ENCODE assay signal across 29 mouse cellular contexts in the genomic region with DNA sequence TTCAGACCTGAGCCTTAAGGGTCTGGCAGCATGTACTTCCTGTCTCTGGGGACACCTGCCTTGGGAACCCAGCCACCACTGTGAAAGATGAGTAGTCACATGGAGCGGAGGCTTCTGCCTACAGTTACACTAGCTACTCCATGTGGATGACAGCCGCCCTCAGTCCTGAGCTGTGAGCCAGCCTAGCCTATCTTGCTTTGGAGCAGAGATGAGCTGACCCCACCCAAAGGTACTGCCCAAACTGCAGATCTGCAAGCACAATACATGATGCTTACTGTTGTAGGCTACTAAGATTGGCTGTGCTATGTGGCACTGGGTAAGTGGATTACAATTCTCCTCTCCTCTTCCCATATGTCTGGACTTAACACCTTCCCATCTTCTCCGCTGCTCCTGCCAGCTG. TPM values are rescaled to one million over a fixed set of nuclear protein-coding genes. Genes with fewer than 3 reads are reported as not detected.
DNase-seq lines count a peak whose midpoint lies in the region; TF ChIP-seq lines count a peak whose summit lies in the region.
"Had no signal": no experiment of that assay in that cellular context is flagged by ENCODE, and none has a peak within 500 bp of the region (broad histone marks: within the 10 kb centered on the region; RNA-seq: fewer than 3 reads in every experiment).

No protein-coding gene starts in this region.

- no peak for TF ChIP-seq CTCF in cerebellum, adult 2 months (IDR thresholded peaks at IDR 0.05; ENCODE audit: borderline replicate concordance, insufficient read depth, low read depth, low read length)
- TF ChIP-seq CTCF in gastrocnemius, adult 2 months (IDR thresholded peaks at IDR 0.05), result no peak
- TF ChIP-seq CTCF in left cerebral cortex, adult 2 months (IDR thresholded peaks at IDR 0.05), result no peak

- H3K27ac ChIP-seq in cerebellum, adult 2 months (ENCODE audit: insufficient read depth, low read length), result peak overlapping the region; percentile 6; the same call in 1 of the 2 replicates
- H3K27ac ChIP-seq in gastrocnemius, adult 2 months, result peak overlapping the region; percentile 68
- H3K27ac ChIP-seq in left cerebral cortex, adult 2 months, result peak overlapping the region; percentile 74
- H3K27ac ChIP-seq: heart, adult 2 months; heart, embryonic 13.5 days; kidney, postnatal 0 days; stomach, embryonic 15.5 days had no signal

- no peak overlapping the region for H3K4me3 ChIP-seq in cerebellum, adult 2 months (replicated peaks; ENCODE audit: insufficient read depth, low read depth, low read length)
- no peak overlapping the region for H3K4me3 ChIP-seq in gastrocnemius, adult 2 months
- no peak overlapping the region for H3K4me3 ChIP-seq in left cerebral cortex, adult 2 months
- H3K4me3 ChIP-seq: heart, adult 2 months; heart, embryonic 13.5 days; stomach, embryonic 15.5 days had no signal

- peaks cover 13% of the 10 kb centered on the region for H3K4me1 ChIP-seq in cerebellum, adult 2 months (ENCODE audit: control insufficient read depth, insufficient read depth, low read length)
- H3K4me1 ChIP-seq: stomach, embryonic 15.5 days had no signal

- no peak for DNase-seq in cerebellum, adult 2 months
- no peak for DNase-seq in cerebellum, postnatal 4 days (ENCODE audit: low spot score in 2 of 2)
- DNase-seq in gastrocnemius, adult 2 months, result peak; percentile 49
- DNase-seq in gastrocnemius, postnatal 25 days, result no peak
- DNase-seq in left cerebral cortex, adult 2 months (ENCODE audit: extremely low spot score in 1 of 2, low spot score in 2 of 2), result no peak
- no peak for DNase-seq in left cerebral cortex, postnatal 10 days (ENCODE audit: extremely low spot score in 1 of 2, low spot score in 2 of 2)
- DNase-seq in right cerebral cortex, postnatal 25 days, result peak; percentile 47
- DNase-seq in right cerebral cortex, postnatal 14 days, result no peak
- DNase-seq: forebrain, postnatal 0 days; thymus, adult 18-20 months; thymus, postnatal 36 days had no signal

- intact Hi-C loops in gastrocnemius, adult 2 months (cut with DNase I), result no loop called here
- intact Hi-C loops in left cerebral cortex, adult 2 months (cut with DNase I), result loop anchor here (1.0 kb wide), 1 partner anchor 15 kb away; the partner anchor contains the start of gene Sncb
- intact Hi-C loops in left cerebral cortex, postnatal 10 days (cut with DNase I), result no loop called here

- 42% methylated on average over 3 of the region's 3 CpGs for WGBS in cerebellum, adult 2 months

- H3K27me3 ChIP-seq in cerebellum, adult 2 months (ENCODE audit: control insufficient read depth, insufficient read depth, low read length), result no peaks in the 10 kb centered on the region
- H3K27me3 ChIP-seq: stomach, embryonic 15.5 days had no signal

- no peak for TF ChIP-seq POLR2A in cerebellum, adult 2 months (IDR thresholded peaks at IDR 0.05; ENCODE audit: borderline replicate concordance, insufficient read depth, low read length)

RNA-seq across cellular contexts. Expression of gene Eif4e1b, which starts 2.7 kb away (rescaled TPM):
- not detected in 2 replicates for polyA plus RNA-seq in cerebellum, adult 2 months (2012; rRNA removed)
- not detected for total RNA-seq in gastrocnemius, adult 2 months (2021)
- not detected for total RNA-seq in gastrocnemius, postnatal 25 days (2021)
- not detected for total RNA-seq in left cerebral cortex, adult 2 months (2021)
- under 1 TPM in 1 of 2 experiments, not detected in 1; 0.17 TPM for total RNA-seq in left cerebral cortex, postnatal 10 days (2021)
- total RNA-seq: adrenal gland, postnatal 25 days; forebrain, postnatal 0 days; gastrocnemius, postnatal 14 days; heart, adult 2 months; heart, postnatal 14 days; layer of hippocampus, postnatal 25 days; liver, adult 2 months; megakaryocyte-erythroid progenitor cell, adult 5-6 weeks had no signal
- polyA plus RNA-seq: CD4-positive, CD25-positive, alpha-beta regulatory T cell, adult 4 months; forebrain, postnatal 0 days; heart, adult 2 months; heart, embryonic 13.5 days; hindbrain, embryonic 11.5 days; intestine, embryonic 14.5 days; kidney, adult 2 months; kidney, postnatal 0 days; large intestine, adult 2 months; limb, embryonic 11.5 days; liver, adult 2 months; liver, embryonic 16.5 days; lung, embryonic 16.5 days; stomach, embryonic 15.5 days had no signal

RNA-seq across cellular contexts. Expression of gene Tspan17, which starts 8.1 kb away (rescaled TPM):
- polyA plus RNA-seq in cerebellum, adult 2 months (2012; rRNA removed), result 87.9 and 89.8 TPM in 2 replicates
- total RNA-seq in gastrocnemius, adult 2 months (2021), result 10 to 100 TPM; 15.3 to 25.3 TPM
- total RNA-seq in gastrocnemius, postnatal 25 days (2021), result 10 to 100 TPM; 14.2 to 18.0 TPM
- total RNA-seq in left cerebral cortex, adult 2 months (2021), result 10 to 100 TPM; 91.7 to 95.3 TPM
- total RNA-seq in left cerebral cortex, postnatal 10 days (2021), result 10 to 100 TPM; 64.3 to 69.0 TPM
- total RNA-seq: megakaryocyte-erythroid progenitor cell, adult 5-6 weeks had no signal

RNA-seq across cellular contexts. Expression of gene Sncb, which starts 14.7 kb away (rescaled TPM):
- 851 and 853 TPM in 2 replicates for polyA plus RNA-seq in cerebellum, adult 2 months (2012; rRNA removed)
- not detected for total RNA-seq in gastrocnemius, adult 2 months (2021)
- not detected for total RNA-seq in gastrocnemius, postnatal 25 days (2021)
- 100 to 1,000 TPM; 869 to 881 TPM for total RNA-seq in left cerebral cortex, adult 2 months (2021)
- total RNA-seq in left cerebral cortex, postnatal 10 days (2021), result 100 to 1,000 TPM; 739 to 802 TPM
- total RNA-seq: heart, adult 2 months; heart, postnatal 14 days; liver, adult 2 months; megakaryocyte-erythroid progenitor cell, adult 5-6 weeks had no signal
- polyA plus RNA-seq: heart, embryonic 13.5 days; kidney, postnatal 0 days; limb, embryonic 11.5 days; liver, adult 2 months; liver, embryonic 16.5 days; lung, embryonic 16.5 days had no signal

RNA-seq across cellular contexts. Expression of gene Gprin1, which starts 31.4 kb away (rescaled TPM):
- polyA plus RNA-seq in cerebellum, adult 2 months (2012; rRNA removed), result 41.4 and 45.4 TPM in 2 replicates
- not detected for total RNA-seq in gastrocnemius, adult 2 months (2021)
- not detected for total RNA-seq in gastrocnemius, postnatal 25 days (2021)
- total RNA-seq in left cerebral cortex, adult 2 months (2021), result 100 to 1,000 TPM; 128 to 130 TPM
- 100 to 1,000 TPM; 213 to 226 TPM for total RNA-seq in left cerebral cortex, postnatal 10 days (2021)
- total RNA-seq: heart, adult 2 months; heart, postnatal 14 days; liver, adult 2 months; megakaryocyte-erythroid progenitor cell, adult 5-6 weeks had no signal
- polyA plus RNA-seq: CD4-positive, CD25-positive, alpha-beta regulatory T cell, adult 4 months; heart, adult 2 months; heart, embryonic 13.5 days; liver, adult 2 months; liver, embryonic 16.5 days had no signal

Comparison
In these comparisons a context has a peak if more than half of its experiments do, and no peak if none do; other contexts are left out.
1. DNase-seq: peak in gastrocnemius, adult 2 months (single experiment) and right cerebral cortex, postnatal 25 days (single experiment); none in cerebellum, adult 2 months (0 of 2), cerebellum, postnatal 4 days (0 of 2), gastrocnemius, postnatal 25 days (single experiment), left cerebral cortex, adult 2 months (0 of 2), left cerebral cortex, postnatal 10 days (0 of 2) and right cerebral cortex, postnatal 14 days (single experiment).
2. H3K27ac ChIP-seq: peak in every context shown above with its lines; median percentile 74 in left cerebral cortex, adult 2 months; 68 in gastrocnemius, adult 2 months; 6 in cerebellum, adult 2 months.
3. RNA of gene Sncb, which starts 14.7 kb away (total RNA-seq): 869 to 881 TPM in left cerebral cortex, adult 2 months and 739 to 802 TPM in left cerebral cortex, postnatal 10 days; not detected in gastrocnemius, postnatal 25 days and not detected in gastrocnemius, adult 2 months; every median in the first group is over 100 times any median in the second.